Mouse (Mus musculus): Measurements from ENCODE around the gene Synpo2. TPM values are rescaled to one million over a fixed set of nuclear protein-coding genes. Genes with fewer than 3 reads are reported as not detected.

The Synpo2 gene
- polyA plus RNA-seq, 1 experiment from 2014 or later, result 12.8 TPM

DNA sequence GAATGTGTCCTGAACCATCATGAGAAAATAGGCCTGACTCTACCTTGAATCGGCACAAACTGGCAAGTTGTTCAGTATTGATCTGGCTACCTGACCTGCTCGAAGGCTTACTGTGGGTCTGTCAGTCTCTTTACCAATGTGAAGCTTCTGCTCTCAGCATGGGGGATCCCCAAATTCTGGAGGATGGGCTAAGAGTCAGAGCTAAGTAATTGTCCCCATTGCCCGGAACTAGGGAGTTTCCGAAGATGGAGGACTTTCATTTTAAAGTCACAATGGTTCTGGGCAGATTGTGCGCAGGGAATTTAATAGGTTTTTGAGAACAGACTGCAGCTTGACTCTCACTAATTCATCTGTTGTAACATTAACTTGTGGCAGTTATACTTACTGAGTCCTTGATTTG, 56.9 kb downstream of the Synpo2 start:
- DNase-seq (ENCODE audit: low spot score), result no peak
- Histone ChIP-seq H3K27ac (replicated peaks; ENCODE audit: low read depth, low read length) (no peak overlapping the region), H3K4me3 (ENCODE audit: low read depth, low read length) (no peak overlapping the region)

GRCm38 (mm10) chr3:123178420-123178819, 57.5 kb downstream of the Synpo2 start:
- no peak for DNase-seq (ENCODE audit: low spot score)
- Histone ChIP-seq H3K9me3 (ENCODE audit: control insufficient read depth, low read length) (no peaks in the 10 kb centered on the region), H3K27me3 (replicated peaks; ENCODE audit: control insufficient read depth, insufficient read depth, low read length) (no peaks in the 10 kb centered on the region), H3K27ac (replicated peaks; ENCODE audit: low read depth, low read length) (peak overlapping the region; percentile 6), H3K4me3 (ENCODE audit: low read depth, low read length) (no peak overlapping the region), H3K9ac (ENCODE audit: low read depth, low read length) (no peak overlapping the region), H3K4me2 (ENCODE audit: low read depth, low read length) (no peak overlapping the region), H3K4me1 (ENCODE audit: control insufficient read depth, insufficient read depth, low read length) (peaks cover 29% of the 10 kb centered on the region), H3K36me3 (ENCODE audit: control insufficient read depth, insufficient read depth, low read length) (no peaks in the 10 kb centered on the region)
- ATAC-seq (ENCODE audit: low read depth), result no peak
- WGBS, result 46% methylated on average over 4 of the region's 4 CpGs

More for the DNA sequence above, 56.9 kb downstream of the Synpo2 start:
- Histone ChIP-seq H3K9ac (ENCODE audit: low read depth, low read length) (no peak overlapping the region), H3K4me2 (ENCODE audit: low read depth, low read length) (no peak overlapping the region), H3K36me3 (ENCODE audit: control insufficient read depth, insufficient read depth, low read length) (no peaks in the 10 kb centered on the region), H3K4me1 (ENCODE audit: control insufficient read depth, insufficient read depth, low read length) (peaks cover 24% of the 10 kb centered on the region), H3K27me3 (replicated peaks; ENCODE audit: control insufficient read depth, insufficient read depth, low read length) (no peaks in the 10 kb centered on the region), H3K9me3 (ENCODE audit: control insufficient read depth, low read length) (no peaks in the 10 kb centered on the region)
- ATAC-seq (ENCODE audit: low read depth), result no peak
- WGBS, result 80% methylated on average over 5 of the region's 5 CpGs

- peak; percentile 63; the same call in 1 of the 2 replicates for ATAC-seq (ENCODE audit: low read depth)
- no peak for DNase-seq (ENCODE audit: low spot score)
- Histone ChIP-seq H3K9me3 (ENCODE audit: control insufficient read depth, low read length) (no peaks in the 10 kb centered on the region), H3K36me3 (ENCODE audit: control insufficient read depth, insufficient read depth, low read length) (no peaks in the 10 kb centered on the region), H3K27me3 (replicated peaks; ENCODE audit: control insufficient read depth, insufficient read depth, low read length) (no peaks in the 10 kb centered on the region), H3K4me1 (ENCODE audit: control insufficient read depth, insufficient read depth, low read length) (peaks cover 29% of the 10 kb centered on the region), H3K9ac (ENCODE audit: low read depth, low read length) (no peak overlapping the region), H3K27ac (replicated peaks; ENCODE audit: low read depth, low read length) (peak overlapping the region; percentile 34), H3K4me3 (ENCODE audit: low read depth, low read length) (no peak overlapping the region), H3K4me2 (ENCODE audit: low read depth, low read length) (no peak overlapping the region)
- WGBS, result 42% methylated on average over 19 of the region's 19 CpGs
These were observed 59.3 kb downstream of the Synpo2 start for GRCm38 (mm10) chr3:123176366-123177334.

- no peaks in the 10 kb centered on the region for H3K27me3 ChIP-seq (replicated peaks; ENCODE audit: control insufficient read depth, insufficient read depth, low read length)
- no peaks in the 10 kb centered on the region for H3K36me3 ChIP-seq (ENCODE audit: control insufficient read depth, insufficient read depth, low read length)
- ATAC-seq (ENCODE audit: low read depth) (no peak), DNase-seq (ENCODE audit: low spot score) (no peak)
- no peaks in the 10 kb centered on the region for H3K9me3 ChIP-seq (ENCODE audit: control insufficient read depth, low read length)
- H3K4me2 ChIP-seq (ENCODE audit: low read depth, low read length), result no peak overlapping the region
- H3K9ac ChIP-seq (ENCODE audit: low read depth, low read length), result no peak overlapping the region
- H3K4me1 ChIP-seq (ENCODE audit: control insufficient read depth, insufficient read depth, low read length), result peaks cover 29% of the 10 kb centered on the region
- H3K4me3 ChIP-seq (ENCODE audit: low read depth, low read length), result no peak overlapping the region
- no peak overlapping the region for H3K27ac ChIP-seq (replicated peaks; ENCODE audit: low read depth, low read length)
- WGBS, result 92% methylated on average over 7 of the region's 7 CpGs
These were observed 60.8 kb downstream of the Synpo2 start for GRCm38 (mm10) chr3:123175142-123175541.

DNA sequence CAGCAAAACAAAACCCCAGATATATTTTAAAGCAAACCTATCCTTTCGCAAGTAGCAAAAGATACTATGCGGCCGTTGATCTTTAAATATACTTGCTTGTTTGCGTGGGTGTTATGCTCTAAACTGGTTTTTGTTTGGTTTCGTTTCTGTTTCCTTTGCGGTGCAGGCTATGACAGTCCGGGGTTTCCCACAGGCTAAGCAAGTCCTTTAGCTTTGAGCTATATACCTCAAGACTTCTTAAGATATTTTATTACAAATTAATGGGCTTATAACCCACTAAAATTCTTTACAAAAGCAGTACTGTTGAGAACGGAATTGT, 61.6 kb downstream of the Synpo2 start:
- no peaks in the 10 kb centered on the region for H3K27me3 ChIP-seq (replicated peaks; ENCODE audit: control insufficient read depth, insufficient read depth, low read length)
- DNase-seq (ENCODE audit: low spot score) (no peak), ATAC-seq (ENCODE audit: low read depth) (no peak)
- 67% methylated on average over 8 of the region's 8 CpGs for WGBS
- H3K9me3 ChIP-seq (ENCODE audit: control insufficient read depth, low read length), result no peaks in the 10 kb centered on the region
- no peaks in the 10 kb centered on the region for H3K36me3 ChIP-seq (ENCODE audit: control insufficient read depth, insufficient read depth, low read length)
- no peak overlapping the region for H3K4me3 ChIP-seq (ENCODE audit: low read depth, low read length)
- H3K4me2 ChIP-seq (ENCODE audit: low read depth, low read length), result no peak overlapping the region
- H3K4me1 ChIP-seq (ENCODE audit: control insufficient read depth, insufficient read depth, low read length), result peaks cover 26% of the 10 kb centered on the region
- no peak overlapping the region; the same call in 1 of the 2 replicates for H3K27ac ChIP-seq (replicated peaks; ENCODE audit: low read depth, low read length)
- no peak overlapping the region; the same call in 1 of the 2 replicates for H3K9ac ChIP-seq (ENCODE audit: low read depth, low read length)

DNA sequence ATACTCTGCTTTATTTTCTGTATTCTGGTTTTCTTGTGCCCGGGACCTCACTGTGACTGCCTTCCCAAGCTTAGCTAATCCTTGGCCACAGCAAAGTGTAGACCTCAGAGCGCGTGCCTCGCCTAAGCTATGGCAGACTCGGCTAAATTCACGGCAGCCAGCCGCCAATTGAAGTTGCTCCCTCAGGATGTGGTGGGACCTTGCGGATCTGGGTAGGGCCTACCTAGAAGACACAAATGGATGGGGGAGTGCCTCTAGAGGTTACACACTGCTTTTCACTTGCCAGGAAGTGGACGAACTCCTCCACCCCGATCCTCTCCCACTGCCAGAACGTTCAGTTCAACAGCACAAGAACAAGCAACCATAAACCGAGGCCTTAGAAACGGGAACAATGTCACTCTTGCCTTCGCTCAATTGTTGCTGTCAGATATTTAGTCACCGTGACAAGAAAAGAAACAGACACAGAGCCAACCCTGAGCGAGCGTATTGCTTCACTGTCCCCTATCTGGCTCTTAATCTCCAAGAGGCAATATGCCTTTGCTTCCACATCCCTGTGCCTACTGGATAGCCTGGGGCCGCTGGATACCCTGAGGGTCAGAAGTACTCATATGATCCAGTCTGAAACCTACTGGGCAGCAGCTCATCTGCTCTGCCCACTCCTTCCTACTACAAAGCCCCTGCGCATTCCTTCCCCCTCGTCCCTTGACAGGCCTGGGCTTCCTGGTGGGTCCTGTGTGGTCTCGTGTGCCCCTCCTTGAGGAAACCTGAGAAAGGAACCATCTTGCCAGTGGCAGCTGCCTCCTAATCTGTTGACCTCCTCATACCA, 62.2 kb downstream of the Synpo2 start:
- WGBS, result 80% methylated on average over 21 of the region's 21 CpGs
- H3K27ac ChIP-seq (replicated peaks; ENCODE audit: low read depth, low read length), result no peak overlapping the region; the same call in 1 of the 2 replicates
- DNase-seq (ENCODE audit: low spot score), result peak; percentile 57

DNA sequence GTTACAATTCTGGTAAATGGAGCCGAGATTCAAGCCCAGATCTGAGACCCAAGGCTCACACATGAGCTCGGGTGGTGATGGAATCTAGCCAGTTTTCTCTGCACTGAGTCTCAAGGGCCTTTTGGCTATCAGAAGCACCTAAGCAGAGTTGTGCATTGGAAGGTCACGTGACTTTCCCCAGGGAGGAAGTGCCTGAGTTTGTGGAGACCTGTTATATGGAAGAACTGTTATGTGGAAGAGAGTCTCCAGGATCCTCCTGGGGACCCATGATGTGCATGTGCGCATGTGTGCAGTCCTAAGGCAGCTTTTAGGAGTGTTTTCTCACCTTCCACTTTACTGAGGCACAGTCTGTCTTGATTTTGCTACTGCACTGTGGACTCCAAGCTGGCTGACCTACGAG, 63.8 kb downstream of the Synpo2 start:
- Histone ChIP-seq H3K4me2 (ENCODE audit: low read depth, low read length) (no peak overlapping the region), H3K27me3 (replicated peaks; ENCODE audit: control insufficient read depth, insufficient read depth, low read length) (no peaks in the 10 kb centered on the region), H3K36me3 (ENCODE audit: control insufficient read depth, insufficient read depth, low read length) (no peaks in the 10 kb centered on the region), H3K4me3 (ENCODE audit: low read depth, low read length) (no peak overlapping the region), H3K9me3 (ENCODE audit: control insufficient read depth, low read length) (no peaks in the 10 kb centered on the region), H3K27ac (replicated peaks; ENCODE audit: low read depth, low read length) (no peak overlapping the region), H3K9ac (ENCODE audit: low read depth, low read length) (no peak overlapping the region), H3K4me1 (ENCODE audit: control insufficient read depth, insufficient read depth, low read length) (peaks cover 24% of the 10 kb centered on the region)
- 80% methylated on average over 5 of the region's 5 CpGs for WGBS
- DNase-seq (ENCODE audit: low spot score), result no peak
- ATAC-seq (ENCODE audit: low read depth), result no peak

More for the DNA sequence above, 62.2 kb downstream of the Synpo2 start:
- H3K27me3 ChIP-seq (replicated peaks; ENCODE audit: control insufficient read depth, insufficient read depth, low read length), result no peaks in the 10 kb centered on the region
- H3K4me3 ChIP-seq (ENCODE audit: low read depth, low read length), result no peak overlapping the region
- H3K9me3 ChIP-seq (ENCODE audit: control insufficient read depth, low read length), result no peaks in the 10 kb centered on the region
- no peaks in the 10 kb centered on the region for H3K36me3 ChIP-seq (ENCODE audit: control insufficient read depth, insufficient read depth, low read length)
- peak; percentile 51; the same call in 1 of the 2 replicates for ATAC-seq (ENCODE audit: low read depth)
- H3K9ac ChIP-seq (ENCODE audit: low read depth, low read length), result peak overlapping the region; percentile 22; the same call in 1 of the 2 replicates
- no peak overlapping the region for H3K4me2 ChIP-seq (ENCODE audit: low read depth, low read length)
- H3K4me1 ChIP-seq (ENCODE audit: control insufficient read depth, insufficient read depth, low read length), result peaks cover 24% of the 10 kb centered on the region

GRCm38 (mm10) chr3:123169398-123169797, 66.6 kb downstream of the Synpo2 start:
- Histone ChIP-seq H3K27me3 (replicated peaks; ENCODE audit: control insufficient read depth, insufficient read depth, low read length) (no peaks in the 10 kb centered on the region), H3K9ac (ENCODE audit: low read depth, low read length) (no peak overlapping the region), H3K4me2 (ENCODE audit: low read depth, low read length) (no peak overlapping the region), H3K36me3 (ENCODE audit: control insufficient read depth, insufficient read depth, low read length) (no peaks in the 10 kb centered on the region), H3K4me3 (ENCODE audit: low read depth, low read length) (no peak overlapping the region), H3K4me1 (ENCODE audit: control insufficient read depth, insufficient read depth, low read length) (peaks cover 11% of the 10 kb centered on the region; the same call in 1 of the 2 replicates), H3K9me3 (ENCODE audit: control insufficient read depth, low read length) (no peaks in the 10 kb centered on the region), H3K27ac (replicated peaks; ENCODE audit: low read depth, low read length) (peak overlapping the region; percentile 33; the same call in 1 of the 2 replicates)
- no peak for DNase-seq (ENCODE audit: low spot score)
- ATAC-seq (ENCODE audit: low read depth), result peak; percentile 35
- WGBS, result 30% methylated on average over 4 of the region's 4 CpGs
